Mouse (Mus musculus) hindbrain, embryonic 12.5 days (tissue): ENCODE measurements around the gene Fam122a. TPM values are rescaled to one million over a fixed set of nuclear protein-coding genes. Genes with fewer than 3 reads are reported as not detected.

ENCODE experiments used
- ATAC-seq: fragments of 200-750 bp; cut with Nextera tagmentation; 2 replicates; pipeline ENCODE4 v1.8.0; 2017; ENCODE audit warnings: moderate TSS enrichment; ENCODE audit not compliant: low FRiP score
- H3K27ac ChIP-seq: fragments of 300-500 bp; sonication (generic); 2 replicates; pipeline ENCODE4 v1.5.1; 2016; ENCODE audit warnings: mild to moderate bottlenecking
- H3K27me3 ChIP-seq: fragments of 300-500 bp; sonication (generic); 2 replicates; pipeline ENCODE4 v1.6.1; 2016; ENCODE audit warnings: mild to moderate bottlenecking
- H3K36me3 ChIP-seq: fragments of 300-500 bp; sonication (generic); 2 replicates; pipeline ENCODE4 v1.6.1; 2016; ENCODE audit warnings: mild to moderate bottlenecking
- H3K4me1 ChIP-seq: fragments of 300-500 bp; sonication (generic); 2 replicates; pipeline ENCODE4 v1.6.1; 2016
- H3K4me2 ChIP-seq: fragments of 300-500 bp; sonication (generic); replicated peaks from 2 replicates; pipeline ENCODE4 v1.6.1; 2016; ENCODE audit warnings: mild to moderate bottlenecking
- H3K4me3 ChIP-seq: fragments of 300-500 bp; sonication (generic); 2 replicates; pipeline ENCODE4 v1.5.1; 2016; ENCODE audit warnings: mild to moderate bottlenecking
- H3K9ac ChIP-seq: fragments of 300-500 bp; sonication (generic); 2 replicates; pipeline ENCODE4 v1.6.1; 2016; ENCODE audit warnings: mild to moderate bottlenecking, moderate library complexity
- H3K9me3 ChIP-seq: fragments of 300-500 bp; sonication (generic); replicated peaks from 2 replicates; pipeline ENCODE4 v1.6.1; 2016; ENCODE audit warnings: mild to moderate bottlenecking
- WGBS: fragments of 180-500 bp; shearing (Covaris S2); methylation state at CpG from one replicate; pipeline ENCODE4 v1.1.7; 2016; 5-methylcytosine and 5-hydroxymethylcytosine counted together
- polyA plus RNA-seq: library from polyadenylated mRNA; unstranded; fragments of >200 nt; fragmentation: Nextera tagmentation; extraction: Ambion mirVana; gene quantifications from 2 replicates; pipeline ENCODE4 v1.2.1, GENCODE M21; 2016

The Fam122a gene
- polyA plus RNA-seq, 1 experiment from 2014 or later: 66.4 TPM

DNA sequence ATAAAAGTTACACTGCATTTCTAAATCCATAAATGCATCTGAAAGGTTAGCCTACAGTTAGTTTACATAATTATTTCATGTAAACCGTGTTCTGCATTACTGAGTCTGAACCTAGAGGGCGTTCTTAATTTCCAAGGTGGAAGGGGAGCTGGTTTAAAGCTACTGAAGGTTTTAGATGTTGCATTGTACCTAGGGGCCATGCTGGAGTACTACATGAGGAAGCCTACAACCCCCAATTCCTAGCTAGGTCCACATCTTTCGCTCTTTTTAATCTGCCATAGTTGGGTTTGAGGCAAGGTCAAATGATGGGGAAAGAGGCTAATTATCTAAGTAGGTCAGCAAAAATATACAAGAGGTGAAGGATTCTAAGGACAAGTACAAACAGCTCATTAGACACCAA lies 25.5 kb downstream of the Fam122a start:
- H3K4me3 ChIP-seq: no peak overlapping the region
- ATAC-seq: no peak
- 88% methylated on average over 3 of the region's 3 CpGs for WGBS
- no peaks in the 10 kb centered on the region for H3K9me3 ChIP-seq
- no peak overlapping the region for H3K9ac ChIP-seq
- peaks cover 7% of the 10 kb centered on the region; the same call in 1 of the 2 replicates for H3K4me1 ChIP-seq
- H3K36me3 ChIP-seq: no peaks in the 10 kb centered on the region
- H3K27ac ChIP-seq: no peak overlapping the region
- no peak overlapping the region for H3K4me2 ChIP-seq
- no peaks in the 10 kb centered on the region for H3K27me3 ChIP-seq

DNA sequence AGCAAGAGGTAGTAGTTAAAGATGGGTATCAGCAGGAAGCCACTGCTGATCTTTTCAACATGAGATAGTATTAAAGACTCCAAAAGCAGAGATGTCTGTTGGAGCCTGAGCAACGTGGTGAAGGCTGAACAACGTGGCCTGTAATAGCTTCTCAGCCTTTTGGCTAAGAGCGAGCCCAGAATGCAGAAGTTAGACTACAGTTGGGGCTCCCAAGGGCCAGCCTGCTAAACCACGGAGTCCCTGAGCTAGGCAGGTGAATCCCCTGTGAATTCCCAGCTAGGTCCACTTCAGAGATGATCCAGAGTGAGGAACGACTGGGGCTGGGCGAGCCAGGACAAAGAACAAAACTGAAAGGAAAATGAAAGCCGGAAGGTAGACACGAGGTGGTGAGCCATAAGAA lies 26.4 kb downstream of the Fam122a start:
- 90% methylated on average over 8 of the region's 8 CpGs for whole genome bisulfite sequencing
- no peak overlapping the region for H3K27ac ChIP-seq
- H3K36me3 ChIP-seq: no peaks in the 10 kb centered on the region
- no peaks in the 10 kb centered on the region for H3K9me3 ChIP-seq
- H3K27me3 ChIP-seq: no peaks in the 10 kb centered on the region
- H3K4me2 ChIP-seq: no peak overlapping the region
- H3K9ac ChIP-seq: no peak overlapping the region
- ATAC-seq: no peak
- H3K4me1 ChIP-seq: peaks cover 7% of the 10 kb centered on the region; the same call in 1 of the 2 replicates
- no peak overlapping the region for H3K4me3 ChIP-seq

DNA sequence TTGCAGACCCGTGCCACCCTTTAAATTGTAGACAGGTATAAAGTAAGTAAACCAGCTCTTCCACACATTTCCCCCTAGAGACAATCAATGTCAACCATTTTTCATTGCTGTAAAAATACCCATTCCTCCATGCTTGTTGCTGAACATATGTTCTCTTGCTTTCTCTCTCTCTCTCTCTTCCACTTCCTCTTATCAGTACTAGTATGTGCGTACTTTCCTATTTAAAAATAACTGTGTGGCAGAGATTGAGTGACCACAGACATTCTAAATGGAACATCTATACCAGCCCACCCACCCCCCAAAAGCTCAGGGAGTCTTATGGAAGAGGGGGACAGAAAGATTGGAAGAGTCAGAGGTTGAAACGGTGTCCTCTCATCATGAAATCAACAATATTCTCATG lies 32.8 kb downstream of the Fam122a start:
- no peak for ATAC-seq
- Histone ChIP-seq H3K9me3 (no peaks in the 10 kb centered on the region), H3K4me3 (no peak overlapping the region), H3K9ac (no peak overlapping the region), H3K27me3 (no peaks in the 10 kb centered on the region), H3K27ac (no peak overlapping the region), H3K36me3 (no peaks in the 10 kb centered on the region), H3K4me2 (no peak overlapping the region), H3K4me1 (no peaks in the 10 kb centered on the region)
- WGBS: 94% methylated on average over 3 of the region's 3 CpGs

DNA sequence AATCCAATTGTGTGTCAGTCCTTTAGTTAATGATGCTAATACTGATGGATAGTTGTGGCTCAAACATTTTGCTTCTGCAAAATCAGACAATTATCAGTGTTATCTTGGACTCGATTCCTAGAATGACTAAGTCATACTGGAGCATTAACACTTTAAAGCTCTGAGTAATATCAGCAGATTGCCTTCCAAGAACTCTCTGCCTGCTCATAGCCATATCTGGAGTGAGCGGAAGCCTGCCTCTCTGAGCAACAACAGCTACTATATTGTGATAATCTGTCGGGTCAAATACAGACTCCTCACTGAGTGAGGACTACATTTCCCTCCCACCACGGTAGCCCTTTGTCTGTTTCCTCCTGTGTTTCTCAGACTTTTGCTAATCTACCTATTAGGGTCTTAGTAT lies 37.4 kb downstream of the Fam122a start:
- no peak overlapping the region for H3K4me3 ChIP-seq
- WGBS: 81% methylated on average over 4 of the region's 4 CpGs
- H3K9ac ChIP-seq: no peak overlapping the region
- H3K27me3 ChIP-seq: no peaks in the 10 kb centered on the region
- no peak for ATAC-seq
- H3K4me2 ChIP-seq: no peak overlapping the region
- H3K4me1 ChIP-seq: no peaks in the 10 kb centered on the region
- H3K9me3 ChIP-seq: no peaks in the 10 kb centered on the region
- H3K27ac ChIP-seq: no peak overlapping the region
- H3K36me3 ChIP-seq: no peaks in the 10 kb centered on the region

DNA sequence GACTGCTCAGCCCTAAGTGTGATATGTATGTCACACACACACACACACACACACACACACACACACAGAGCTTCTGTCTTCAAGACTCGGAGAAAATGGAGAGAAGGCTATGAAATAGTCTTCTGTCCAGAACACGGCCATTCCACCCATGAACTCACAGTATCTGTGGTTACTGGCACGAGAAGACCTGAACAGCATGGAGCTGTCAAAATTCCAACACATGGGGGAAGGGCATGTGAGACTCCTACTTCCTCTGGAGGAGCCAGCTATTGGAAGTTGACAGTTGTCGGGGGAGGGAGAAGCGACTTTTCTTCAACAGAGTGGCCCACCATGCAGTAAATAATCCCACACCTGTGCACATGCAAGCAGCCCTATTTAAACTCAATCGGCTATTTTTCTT lies 42.9 kb downstream of the Fam122a start:
- H3K27me3 ChIP-seq: no peaks in the 10 kb centered on the region
- no peaks in the 10 kb centered on the region for H3K9me3 ChIP-seq
- no peak for ATAC-seq
- no peak overlapping the region for H3K27ac ChIP-seq
- H3K4me1 ChIP-seq: no peaks in the 10 kb centered on the region
- H3K4me2 ChIP-seq: no peak overlapping the region
- no peaks in the 10 kb centered on the region for H3K36me3 ChIP-seq
- no peak overlapping the region for H3K9ac ChIP-seq
- no peak overlapping the region for H3K4me3 ChIP-seq
- WGBS: 76% methylated on average over 6 of the region's 6 CpGs

DNA sequence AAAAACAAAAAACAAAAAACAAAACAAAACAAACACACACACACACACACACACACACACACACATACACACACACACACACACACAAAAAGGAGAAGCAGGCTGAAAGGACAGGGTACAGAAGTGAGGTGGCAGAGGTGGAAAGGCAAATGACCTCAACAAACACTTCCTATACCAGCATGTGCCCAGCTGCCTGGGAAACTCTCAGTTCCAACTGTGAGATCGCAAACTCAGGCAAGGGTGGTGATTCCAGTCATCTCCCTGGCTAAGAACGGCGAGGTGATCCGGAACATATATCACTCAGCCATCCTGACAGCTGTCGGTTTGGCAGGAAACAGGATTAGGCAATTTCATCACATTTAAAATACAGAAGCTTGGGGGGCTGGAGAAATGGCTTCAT lies 44.7 kb downstream of the Fam122a start:
- no peak overlapping the region for H3K27ac ChIP-seq
- H3K36me3 ChIP-seq: no peaks in the 10 kb centered on the region
- ATAC-seq: no peak
- 86% methylated on average over 5 of the region's 5 CpGs for WGBS
- H3K4me1 ChIP-seq: no peaks in the 10 kb centered on the region
- no peak overlapping the region for H3K4me3 ChIP-seq
- H3K9me3 ChIP-seq: no peaks in the 10 kb centered on the region
- no peak overlapping the region for H3K9ac ChIP-seq
- no peaks in the 10 kb centered on the region for H3K27me3 ChIP-seq
- H3K4me2 ChIP-seq: no peak overlapping the region

DNA sequence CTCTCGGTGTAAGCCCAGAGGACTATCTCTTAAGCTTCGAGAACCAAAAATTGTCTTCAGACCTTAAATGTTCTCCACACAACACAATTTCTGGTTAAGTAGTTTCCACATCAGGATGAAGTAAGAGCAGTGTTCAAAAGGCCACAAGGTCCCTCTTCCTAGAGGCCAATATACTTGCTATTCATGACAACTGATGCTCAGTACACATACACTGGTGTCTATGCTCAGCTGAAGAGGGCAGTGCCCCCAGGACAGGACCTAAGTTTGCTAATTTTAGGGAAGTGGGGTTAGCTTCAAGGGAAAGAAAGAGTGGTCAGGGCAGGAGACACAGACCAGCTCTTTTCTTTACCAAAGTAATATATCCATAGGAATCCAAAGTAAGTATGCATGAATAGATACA lies 45.8 kb downstream of the Fam122a start:
- no peak overlapping the region for H3K4me2 ChIP-seq
- no peak for ATAC-seq
- no peaks in the 10 kb centered on the region for H3K27me3 ChIP-seq
- no peak overlapping the region for H3K9ac ChIP-seq
- H3K9me3 ChIP-seq: no peaks in the 10 kb centered on the region
- no peaks in the 10 kb centered on the region for H3K36me3 ChIP-seq
- H3K27ac ChIP-seq: no peak overlapping the region
- 94% methylated on average over 2 of the region's 2 CpGs for WGBS
- no peaks in the 10 kb centered on the region for H3K4me1 ChIP-seq
- H3K4me3 ChIP-seq: no peak overlapping the region

DNA sequence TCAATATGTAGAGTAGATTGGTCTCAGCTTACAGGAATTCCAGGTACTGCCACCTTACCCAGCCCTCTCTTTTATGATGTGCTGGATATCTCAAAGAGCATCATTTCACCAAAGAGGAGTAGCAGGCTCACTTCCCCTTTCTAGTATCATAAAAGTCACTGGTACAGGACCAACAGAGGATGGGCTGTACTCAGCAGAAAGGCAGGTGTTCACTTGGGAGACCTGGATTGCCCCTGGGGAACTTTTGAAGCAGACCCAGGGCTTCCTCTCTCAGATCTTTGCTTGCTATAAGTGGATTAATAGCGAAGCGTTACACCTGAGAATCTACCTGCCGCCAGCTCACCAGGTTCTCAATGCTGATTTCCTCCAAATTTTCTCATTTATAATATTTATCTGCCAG lies 49.1 kb downstream of the Fam122a start:
- Histone ChIP-seq H3K9me3 (no peaks in the 10 kb centered on the region), H3K4me2 (no peak overlapping the region), H3K27me3 (no peaks in the 10 kb centered on the region), H3K36me3 (no peaks in the 10 kb centered on the region), H3K9ac (no peak overlapping the region), H3K4me1 (no peaks in the 10 kb centered on the region), H3K27ac (no peak overlapping the region), H3K4me3 (no peak overlapping the region)
- WGBS: 99% methylated on average over 3 of the region's 3 CpGs
- no peak for ATAC-seq

DNA sequence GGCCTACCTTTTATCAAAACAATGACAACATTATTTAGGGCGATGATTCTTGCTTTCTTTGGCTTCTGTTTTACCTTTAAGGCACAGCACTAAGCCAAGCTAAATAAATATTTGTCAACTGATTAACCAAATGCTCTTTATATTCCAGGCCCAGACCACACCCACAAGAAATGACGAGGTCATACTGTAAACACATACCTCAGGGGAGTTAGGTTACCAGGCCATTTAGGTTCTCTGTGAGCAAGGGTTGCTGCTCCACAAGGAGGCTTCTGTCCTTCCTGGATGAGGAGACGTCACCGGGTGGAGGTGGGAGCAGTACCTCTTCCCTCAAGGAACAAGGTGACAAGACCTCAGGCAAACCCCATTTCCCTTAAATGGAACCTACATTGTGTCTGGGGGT lies 49.9 kb downstream of the Fam122a start:
- no peaks in the 10 kb centered on the region for H3K4me1 ChIP-seq
- WGBS: 76% methylated on average over 4 of the region's 4 CpGs
- no peak overlapping the region for H3K27ac ChIP-seq
- H3K4me3 ChIP-seq: no peak overlapping the region
- H3K4me2 ChIP-seq: no peak overlapping the region
- ATAC-seq: no peak
- H3K27me3 ChIP-seq: no peaks in the 10 kb centered on the region
- H3K9me3 ChIP-seq: no peaks in the 10 kb centered on the region
- no peak overlapping the region for H3K9ac ChIP-seq
- H3K36me3 ChIP-seq: no peaks in the 10 kb centered on the region

DNA sequence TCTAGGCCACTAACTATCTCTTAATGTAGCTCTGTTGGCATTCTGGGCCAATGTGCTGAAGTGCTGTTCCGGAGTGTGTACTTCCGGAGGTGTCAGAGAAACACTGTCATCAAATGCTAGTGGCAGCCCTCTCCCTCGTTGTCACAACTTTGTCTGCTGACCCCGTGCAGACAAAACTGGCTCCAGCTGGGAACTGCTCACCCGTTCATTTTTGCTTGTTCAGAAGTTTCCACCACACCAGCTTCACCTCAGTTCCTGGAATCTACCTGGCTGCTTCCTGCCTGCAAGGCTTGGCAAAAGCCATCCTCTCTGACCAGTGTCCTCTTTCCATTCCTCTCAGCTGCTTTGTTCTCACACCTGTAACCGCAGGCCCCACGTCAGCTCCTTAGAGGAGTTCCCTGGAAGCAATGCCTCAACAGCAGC lies 50.4 kb downstream of the Fam122a start:
- Histone ChIP-seq H3K9ac (no peak overlapping the region), H3K27ac (no peak overlapping the region), H3K27me3 (no peaks in the 10 kb centered on the region), H3K4me3 (no peak overlapping the region), H3K36me3 (no peaks in the 10 kb centered on the region), H3K4me1 (no peaks in the 10 kb centered on the region), H3K4me2 (no peak overlapping the region), H3K9me3 (no peaks in the 10 kb centered on the region)
- 84% methylated on average over 7 of the region's 7 CpGs for WGBS
- ATAC-seq: no peak

Other genes starting within 250 kb of the Fam122a start
- 36.3 and 44.6 TPM in 2 replicates for gene Fxn, start 196.8 kb downstream of the Fam122a start, polyA plus RNA-seq
- gene Pip5k1b, start 78.5 kb upstream of the Fam122a start, polyA plus RNA-seq: 1.6 and 2.3 TPM in 2 replicates
- gene Tmem252, start 196.7 kb upstream of the Fam122a start, polyA plus RNA-seq: 1.3 and 1.7 TPM in 2 replicates